Mouse (Mus musculus): ENCODE measurements around the gene Borcs6.

Gene Borcs6

GRCm38 (mm10) chr11:69059357-69059974 is at the start of gene Borcs6:
TSS of gene Borcs6 (plus strand) at chr11:69059717.
- under 1% methylated on average over 61 of the region's 64 CpGs for WGBS

- 88% methylated on average over 15 of the region's 15 CpGs for WGBS
Observed at GRCm38 (mm10) chr11:69010400-69011323, 48.9 kb upstream of the Borcs6 start.

GRCm38 (mm10) chr11:69011445-69011844 is 48.1 kb upstream of the Borcs6 start:
- 64% methylated on average over 2 of the region's 2 CpGs for WGBS

GRCm38 (mm10) chr11:69012071-69012601 is 47.4 kb upstream of the Borcs6 start:
- WGBS: 1% methylated on average over 18 of the region's 18 CpGs

GRCm38 (mm10) chr11:69015644-69016441 is 43.7 kb upstream of the Borcs6 start, which contains the start of gene Ctc1:
TSS of gene Ctc1 (plus strand) at chr11:69015911.
- WGBS: 2% methylated on average over 38 of the region's 38 CpGs

GRCm38 (mm10) chr11:69016755-69017154 is 42.8 kb upstream of the Borcs6 start:
- 64% methylated on average over 3 of the region's 3 CpGs for WGBS

GRCm38 (mm10) chr11:69026562-69026961 is 33.0 kb upstream of the Borcs6 start:
- 93% methylated on average over 3 of the region's 3 CpGs for whole genome bisulfite sequencing

GRCm38 (mm10) chr11:69028805-69029204 is 30.7 kb upstream of the Borcs6 start:
- 73% methylated on average over 2 of the region's 2 CpGs for WGBS

GRCm38 (mm10) chr11:69033552-69033951 is 26.0 kb upstream of the Borcs6 start:
- WGBS: 70% methylated on average over 9 of the region's 9 CpGs

GRCm38 (mm10) chr11:69034585-69034984 is 24.9 kb upstream of the Borcs6 start:
- 94% methylated on average over 3 of the region's 3 CpGs for WGBS

GRCm38 (mm10) chr11:69035411-69035810 is 24.1 kb upstream of the Borcs6 start:
- 84% methylated on average over 9 of the region's 9 CpGs for WGBS

GRCm38 (mm10) chr11:69035849-69036248 is 23.7 kb upstream of the Borcs6 start:
- 1% methylated on average over 8 of the region's 8 CpGs for WGBS

- 6% methylated on average over 20 of the region's 20 CpGs for WGBS
Observed at GRCm38 (mm10) chr11:69036486-69037230, 22.9 kb upstream of the Borcs6 start.

GRCm38 (mm10) chr11:69037231-69038061 is 22.1 kb upstream of the Borcs6 start:
- WGBS: 1% methylated on average over 34 of the region's 34 CpGs

- 79% methylated on average over 5 of the region's 5 CpGs for WGBS
Observed at GRCm38 (mm10) chr11:69038173-69038572, 21.3 kb upstream of the Borcs6 start.

GRCm38 (mm10) chr11:69045531-69046394 is 13.8 kb upstream of the Borcs6 start, which contains the start of gene Aurkb:
TSS of gene Aurkb (plus strand) at chr11:69045647.
- 1% methylated on average over 54 of the region's 54 CpGs for WGBS

- WGBS: 17% methylated on average over 9 of the region's 9 CpGs
Observed at GRCm38 (mm10) chr11:69046395-69046774, 13.1 kb upstream of the Borcs6 start.

- WGBS: 87% methylated on average over 12 of the region's 12 CpGs
Observed at GRCm38 (mm10) chr11:69047592-69047991, 11.9 kb upstream of the Borcs6 start.

GRCm38 (mm10) chr11:69048151-69048550 is 11.4 kb upstream of the Borcs6 start:
- 93% methylated on average over 14 of the region's 14 CpGs for WGBS
